Mouse (Mus musculus): ENCODE measurements around the gene Gucd1. TPM values are rescaled to one million over a fixed set of nuclear protein-coding genes. Genes with fewer than 3 reads are reported as not detected.
A peak's percentile ranks its signal among the peaks of the same experiment; 100 is the strongest.
"Not testable (repeated sequence)": the region's sequence is repeated elsewhere in the genome, so short reads cannot be mapped to it uniquely, and the experiment has no call there.

The Gucd1 gene
- polyA plus RNA-seq, 1 experiment from 2014 or later = 23.6 TPM

DNA sequence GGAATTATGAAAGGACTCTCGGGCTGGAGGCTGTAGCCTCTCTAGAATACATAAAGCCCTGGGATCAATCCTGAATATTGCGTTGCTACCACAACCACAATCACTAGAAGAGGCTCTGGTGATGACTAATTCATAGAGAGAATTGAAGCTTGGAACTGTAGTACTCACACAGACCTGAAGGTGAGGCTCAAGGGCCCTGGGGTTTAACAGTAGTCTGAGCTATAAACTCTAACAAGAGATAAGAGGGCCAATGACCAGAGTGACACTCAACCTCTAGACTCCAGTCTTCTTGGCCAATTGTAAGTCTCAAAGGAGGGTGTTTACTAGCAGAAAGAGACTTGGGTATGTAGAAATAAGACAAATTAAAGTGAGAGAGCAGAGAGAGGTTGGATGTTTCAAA is 127.6 kb downstream of the Gucd1 start:
- H3K4me1 ChIP-seq = no peaks in the 10 kb centered on the region
- H3K9ac ChIP-seq = no peak overlapping the region
- no peak overlapping the region for H3K4me2 ChIP-seq
- no peak overlapping the region for H3K4me3 ChIP-seq
- 77% methylated on average over 2 of the region's 2 CpGs for WGBS
- H3K27me3 ChIP-seq = no peaks in the 10 kb centered on the region
- no peak for ATAC-seq (ENCODE audit: borderline replicate concordance, extremely low read depth, low FRiP score, low TSS enrichment)
- H3K9me3 ChIP-seq = no peaks in the 10 kb centered on the region
- H3K27ac ChIP-seq = no peak overlapping the region
- no peaks in the 10 kb centered on the region for H3K36me3 ChIP-seq

DNA sequence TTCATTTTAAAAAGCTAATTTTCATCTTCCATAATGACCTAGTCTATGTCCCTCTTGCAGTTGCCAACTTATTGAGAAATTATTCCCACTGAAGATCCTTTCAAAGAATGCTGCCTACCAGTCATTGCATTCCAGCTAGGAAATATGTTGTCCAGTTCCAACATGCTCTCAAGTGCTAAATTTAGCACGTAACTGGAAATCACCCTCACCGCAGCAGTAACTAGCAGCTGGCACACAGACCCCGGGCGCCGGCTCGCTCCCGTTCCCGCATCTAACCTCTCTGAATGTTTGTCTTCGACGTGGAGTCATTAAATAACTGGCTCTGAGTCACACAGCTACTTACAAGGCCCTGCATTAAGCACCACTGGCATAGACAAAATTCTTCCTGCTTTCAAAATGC is 139.1 kb downstream of the Gucd1 start:
- Histone ChIP-seq H3K27me3 (no peaks in the 10 kb centered on the region), H3K36me3 (no peaks in the 10 kb centered on the region), H3K9me3 (no peaks in the 10 kb centered on the region), H3K4me1 (0 out of 2 replicates have a peak, but pooled peaks cover 3% of the 10 kb centered on the region), H3K9ac (no peak overlapping the region), H3K4me2 (no peak overlapping the region), H3K27ac (no peak overlapping the region), H3K4me3 (no peak overlapping the region)
- ATAC-seq (ENCODE audit: borderline replicate concordance, extremely low read depth, low FRiP score, low TSS enrichment) = no peak
- WGBS = 61% methylated on average over 10 of the region's 10 CpGs

DNA sequence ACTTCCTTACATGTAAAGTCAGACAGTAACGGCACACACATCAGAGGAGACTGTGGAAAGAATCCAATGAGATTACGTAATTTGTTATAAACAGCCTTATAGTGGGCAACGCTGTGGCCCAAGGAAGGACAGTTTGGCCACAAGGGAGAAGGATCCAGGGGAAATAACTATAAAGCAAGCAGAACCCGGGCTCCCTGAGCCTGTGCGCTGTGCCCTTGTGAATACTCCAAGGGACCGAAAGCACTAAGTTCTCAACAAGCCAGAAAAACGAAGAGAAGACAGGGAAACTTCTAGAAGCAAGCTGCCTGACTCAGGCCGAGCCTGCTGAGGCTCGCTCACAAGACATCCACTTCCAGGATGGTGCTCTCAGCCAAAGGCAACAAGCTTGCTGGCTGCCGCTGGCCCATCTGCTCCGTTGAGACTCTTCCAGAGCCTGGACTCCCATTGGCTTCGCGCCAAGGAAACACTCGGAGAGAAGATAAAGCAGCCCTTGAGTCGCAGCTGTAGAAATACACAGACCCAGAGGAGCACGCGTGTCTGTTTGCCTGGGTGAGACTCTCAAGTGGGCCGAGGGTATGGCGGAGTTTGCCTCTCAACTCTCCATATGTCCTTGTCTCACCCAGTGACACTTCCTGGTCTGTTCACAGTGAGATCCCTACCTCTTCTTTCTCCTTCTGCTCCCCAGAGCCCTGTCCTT is 144.0 kb downstream of the Gucd1 start:
- not testable (repeated sequence) for H3K9ac ChIP-seq, H3K4me2 ChIP-seq, H3K36me3 ChIP-seq, H3K9me3 ChIP-seq, H3K4me1 ChIP-seq, H3K27me3 ChIP-seq, H3K4me3 ChIP-seq
- WGBS = 36% methylated on average over 15 of the region's 19 CpGs
- H3K27ac ChIP-seq = peak overlapping the region; percentile 29; the same call in 1 of the 2 replicates
- peak; percentile 91 for ATAC-seq (ENCODE audit: borderline replicate concordance, extremely low read depth, low FRiP score, low TSS enrichment)

DNA sequence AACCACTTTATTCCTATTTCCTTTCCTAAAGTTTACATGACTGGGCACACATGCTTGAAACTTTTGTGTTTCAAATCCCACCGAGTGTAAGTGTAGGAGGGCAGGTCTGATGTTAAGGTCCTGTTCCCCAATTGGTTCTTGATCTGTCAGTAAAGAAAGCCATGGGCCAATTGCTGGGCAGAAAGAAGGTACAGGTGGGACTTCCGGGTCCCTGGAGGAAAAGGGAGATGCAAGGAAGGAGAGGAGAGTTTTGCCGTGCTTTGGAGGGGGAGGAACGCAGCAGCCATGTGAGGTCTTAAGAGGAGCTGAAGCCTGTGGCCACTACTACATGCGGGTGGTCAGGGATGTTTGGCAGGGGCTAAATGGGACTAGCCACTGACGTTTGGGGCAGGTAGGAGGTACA is 152.5 kb downstream of the Gucd1 start:
- ATAC-seq (ENCODE audit: borderline replicate concordance, extremely low read depth, low FRiP score, low TSS enrichment) = no peak
- peaks cover 18% of the 10 kb centered on the region for H3K4me1 ChIP-seq
- H3K4me2 ChIP-seq = peak overlapping the region; percentile 33; the same call in 1 of the 2 replicates
- no peaks in the 10 kb centered on the region for H3K27me3 ChIP-seq
- H3K9me3 ChIP-seq = no peaks in the 10 kb centered on the region
- no peak overlapping the region for H3K27ac ChIP-seq
- H3K36me3 ChIP-seq = no peaks in the 10 kb centered on the region
- no peak overlapping the region for H3K9ac ChIP-seq
- peak overlapping the region; percentile 9; the same call in 1 of the 2 replicates for H3K4me3 ChIP-seq
- 44% methylated on average over 6 of the region's 6 CpGs for WGBS

DNA sequence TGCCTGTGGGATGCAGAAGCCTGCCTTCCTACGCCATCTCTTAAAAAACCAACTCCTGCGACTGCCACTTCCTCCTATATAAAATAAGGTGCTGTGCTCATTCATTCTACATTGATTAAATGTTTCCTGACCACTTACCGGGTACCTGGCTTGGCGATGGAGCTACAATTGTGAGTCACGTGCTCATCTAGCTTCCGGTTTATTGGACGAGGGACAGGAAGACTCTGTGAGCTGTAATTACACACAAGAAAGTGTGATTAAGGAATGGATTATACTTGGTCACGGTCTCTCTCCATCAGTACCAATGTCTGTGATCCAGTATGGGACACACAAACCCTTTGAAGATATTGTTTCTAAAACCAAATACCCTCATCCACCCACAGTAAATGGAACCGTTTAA is 153.0 kb downstream of the Gucd1 start:
- 72% methylated on average over 9 of the region's 9 CpGs for WGBS
- no peak overlapping the region for H3K9ac ChIP-seq
- no peaks in the 10 kb centered on the region for H3K36me3 ChIP-seq
- H3K4me3 ChIP-seq = no peak overlapping the region
- H3K4me2 ChIP-seq = peak overlapping the region; percentile 15; the same call in 1 of the 2 replicates
- no peaks in the 10 kb centered on the region for H3K27me3 ChIP-seq
- ATAC-seq (ENCODE audit: borderline replicate concordance, extremely low read depth, low FRiP score, low TSS enrichment) = no peak
- H3K4me1 ChIP-seq = peaks cover 18% of the 10 kb centered on the region
- peak overlapping the region; percentile 80 for H3K27ac ChIP-seq
- no peaks in the 10 kb centered on the region for H3K9me3 ChIP-seq

DNA sequence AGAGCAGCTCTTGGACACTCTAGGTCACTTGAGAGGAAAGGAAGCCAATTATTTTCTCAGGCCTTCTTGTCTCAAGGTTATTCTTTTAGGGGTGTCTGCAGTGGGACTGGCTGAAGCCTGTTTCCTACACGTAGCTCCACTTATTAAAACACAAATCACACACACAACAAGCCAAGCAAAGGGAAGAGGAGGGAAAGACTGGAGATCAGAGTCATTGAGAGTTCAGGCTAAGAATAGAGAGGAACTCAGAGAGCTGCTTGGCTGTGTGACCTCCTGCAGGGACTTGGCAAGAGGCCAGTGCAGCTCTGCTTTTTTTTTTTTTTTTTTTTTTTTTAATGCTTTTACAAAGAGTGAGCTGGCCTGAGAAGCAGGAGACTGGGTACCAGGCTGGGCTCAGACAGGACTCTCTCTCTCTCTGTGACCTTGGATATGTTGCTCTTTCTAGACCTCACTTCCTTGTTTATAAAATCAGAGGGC is 153.5 kb downstream of the Gucd1 start:
- ATAC-seq (ENCODE audit: borderline replicate concordance, extremely low read depth, low FRiP score, low TSS enrichment) = peak; percentile 91
- not testable (repeated sequence) for H3K9ac ChIP-seq, H3K9me3 ChIP-seq, H3K36me3 ChIP-seq, H3K4me3 ChIP-seq, H3K27me3 ChIP-seq
- Histone ChIP-seq H3K4me2 (peak overlapping the region; percentile 15; the same call in 1 of the 2 replicates), H3K27ac (peak overlapping the region; percentile 80), H3K4me1 (peaks cover 18% of the 10 kb centered on the region)
- 0% methylated on average over 1 of the region's 1 CpGs for WGBS

DNA sequence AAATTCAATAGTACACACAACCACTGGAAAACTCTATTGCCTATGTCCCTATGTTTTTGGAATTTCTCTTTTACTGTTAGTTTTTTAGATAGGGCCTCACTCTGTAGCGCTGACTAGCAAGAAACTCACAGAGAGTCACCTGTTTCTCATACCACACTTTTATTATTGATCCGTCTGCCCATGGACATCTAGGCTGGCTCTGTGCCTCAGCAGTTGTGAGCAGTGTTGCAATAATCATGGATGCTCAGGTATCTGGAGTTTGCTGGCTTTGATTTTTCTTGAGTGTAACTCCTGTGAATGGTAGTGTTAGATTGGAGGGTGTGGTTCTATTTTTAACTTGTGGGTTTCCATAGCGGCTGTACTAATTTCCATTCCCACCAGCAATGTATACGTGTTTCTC is 162.4 kb downstream of the Gucd1 start:
- Histone ChIP-seq H3K4me3 (no peak overlapping the region), H3K9ac (no peak overlapping the region), H3K4me2 (no peak overlapping the region), H3K4me1 (no peaks in the 10 kb centered on the region; the same call in 1 of the 2 replicates), H3K27me3 (no peaks in the 10 kb centered on the region), H3K9me3 (no peaks in the 10 kb centered on the region), H3K36me3 (no peaks in the 10 kb centered on the region), H3K27ac (no peak overlapping the region)
- no peak for ATAC-seq (ENCODE audit: borderline replicate concordance, extremely low read depth, low FRiP score, low TSS enrichment)
- 62% methylated on average over 4 of the region's 4 CpGs for WGBS

DNA sequence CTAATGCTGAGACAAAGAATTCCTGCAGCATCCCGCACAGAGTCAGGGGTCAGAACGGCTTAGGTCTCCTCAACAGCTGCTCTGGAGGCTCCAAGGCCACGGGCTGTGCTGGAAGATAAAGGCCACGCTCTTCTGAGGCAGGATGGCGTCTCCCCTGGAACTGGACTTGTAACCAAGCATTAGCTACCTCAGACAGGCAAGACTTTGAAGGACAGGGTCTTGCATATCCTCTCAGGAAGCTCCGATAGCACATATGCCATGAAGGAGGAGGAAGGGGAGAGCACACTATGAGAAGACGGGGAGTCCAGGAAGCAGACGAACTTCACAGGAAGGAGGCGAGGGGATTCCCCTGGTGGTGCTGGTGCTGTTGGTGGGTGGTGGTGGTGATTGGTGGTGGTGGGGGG is 163.9 kb downstream of the Gucd1 start:
- H3K27me3 ChIP-seq; H3K27ac ChIP-seq; H3K9ac ChIP-seq; H3K4me3 ChIP-seq; H3K4me1 ChIP-seq; H3K4me2 ChIP-seq; ATAC-seq (ENCODE audit: borderline replicate concordance, extremely low read depth, low FRiP score, low TSS enrichment); H3K36me3 ChIP-seq; H3K9me3 ChIP-seq: not testable (repeated sequence)
- 40% methylated on average over 8 of the region's 9 CpGs for WGBS

DNA sequence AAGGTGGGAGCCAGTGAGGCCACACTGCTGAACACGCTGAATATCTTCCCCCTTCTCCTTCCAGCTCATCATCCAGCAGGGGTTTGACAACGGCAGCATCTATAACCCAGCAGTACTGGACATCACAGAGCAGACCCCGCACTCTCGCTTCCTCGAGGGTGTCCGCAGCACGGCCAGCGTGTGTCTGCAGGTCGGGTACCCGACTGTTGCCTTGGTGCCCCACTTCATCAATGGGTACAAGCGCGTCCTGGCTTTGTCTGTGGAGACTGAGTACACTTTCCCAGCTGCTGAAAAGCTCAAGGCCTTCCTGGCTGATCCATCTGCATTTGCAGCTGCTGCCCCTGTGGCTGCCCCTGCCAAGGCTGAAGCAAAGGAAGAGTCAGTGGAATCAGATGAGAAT is 165.2 kb downstream of the Gucd1 start:
- Histone ChIP-seq H3K4me1 (no peaks in the 10 kb centered on the region; the same call in 1 of the 2 replicates), H3K27ac (no peak overlapping the region), H3K9me3 (no peaks in the 10 kb centered on the region), H3K9ac (no peak overlapping the region), H3K36me3 (no peaks in the 10 kb centered on the region), H3K27me3 (no peaks in the 10 kb centered on the region), H3K4me2 (no peak overlapping the region), H3K4me3 (no peak overlapping the region)
- 94% methylated on average over 12 of the region's 12 CpGs for WGBS
- ATAC-seq (ENCODE audit: borderline replicate concordance, extremely low read depth, low FRiP score, low TSS enrichment) = no peak

DNA sequence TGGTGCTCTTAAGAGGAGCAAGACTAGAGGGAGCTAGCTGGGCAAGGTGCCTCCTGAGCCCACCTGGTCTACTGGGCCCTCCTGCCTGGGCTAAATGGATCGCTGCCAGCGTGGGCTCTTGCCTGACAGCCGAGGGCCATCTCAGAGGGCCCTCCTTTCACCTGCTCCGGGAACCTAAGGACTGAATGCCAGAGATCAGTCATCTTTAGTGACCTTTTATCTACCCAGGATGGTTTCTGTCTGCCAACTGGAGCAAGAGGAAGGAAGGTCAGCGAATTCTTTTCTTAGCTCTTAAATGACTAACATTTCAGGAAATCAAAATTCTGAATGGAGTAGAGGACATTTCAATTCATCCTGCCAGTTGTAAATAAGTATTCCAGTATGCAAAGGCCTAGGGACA is 167.2 kb downstream of the Gucd1 start:
- no peak overlapping the region for H3K9ac ChIP-seq
- no peaks in the 10 kb centered on the region for H3K9me3 ChIP-seq
- H3K4me3 ChIP-seq = no peak overlapping the region
- no peaks in the 10 kb centered on the region for H3K36me3 ChIP-seq
- no peaks in the 10 kb centered on the region for H3K4me1 ChIP-seq
- H3K4me2 ChIP-seq = no peak overlapping the region
- H3K27ac ChIP-seq = no peak overlapping the region
- WGBS = 67% methylated on average over 5 of the region's 5 CpGs
- no peaks in the 10 kb centered on the region for H3K27me3 ChIP-seq
- no peak for ATAC-seq (ENCODE audit: borderline replicate concordance, extremely low read depth, low FRiP score, low TSS enrichment)

DNA sequence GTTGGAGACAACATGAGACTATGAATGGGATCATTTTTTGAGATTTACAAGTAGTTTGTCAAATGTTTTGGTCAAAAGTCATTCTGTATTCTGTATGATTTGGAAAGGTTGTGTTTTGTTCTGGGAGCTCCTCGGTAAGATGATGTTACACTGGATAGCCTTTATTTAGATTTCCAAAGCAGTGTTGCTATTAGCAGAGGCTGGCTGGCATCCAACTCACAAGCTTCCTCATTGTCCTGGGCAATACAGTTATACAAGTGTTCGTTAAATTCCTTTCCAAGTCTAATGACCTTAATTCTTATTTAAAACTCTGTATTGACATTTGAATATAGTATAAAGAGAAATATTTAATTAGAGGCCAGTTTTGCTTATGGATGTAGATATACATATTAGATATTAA is 172.5 kb downstream of the Gucd1 start:
- 31% methylated on average over 2 of the region's 2 CpGs for WGBS
- no peaks in the 10 kb centered on the region for H3K27me3 ChIP-seq
- H3K27ac ChIP-seq = no peak overlapping the region
- H3K9ac ChIP-seq = no peak overlapping the region
- no peaks in the 10 kb centered on the region for H3K4me1 ChIP-seq
- H3K36me3 ChIP-seq = no peaks in the 10 kb centered on the region
- ATAC-seq (ENCODE audit: borderline replicate concordance, extremely low read depth, low FRiP score, low TSS enrichment) = no peak
- H3K9me3 ChIP-seq = no peaks in the 10 kb centered on the region
- H3K4me2 ChIP-seq = no peak overlapping the region
- no peak overlapping the region for H3K4me3 ChIP-seq

DNA sequence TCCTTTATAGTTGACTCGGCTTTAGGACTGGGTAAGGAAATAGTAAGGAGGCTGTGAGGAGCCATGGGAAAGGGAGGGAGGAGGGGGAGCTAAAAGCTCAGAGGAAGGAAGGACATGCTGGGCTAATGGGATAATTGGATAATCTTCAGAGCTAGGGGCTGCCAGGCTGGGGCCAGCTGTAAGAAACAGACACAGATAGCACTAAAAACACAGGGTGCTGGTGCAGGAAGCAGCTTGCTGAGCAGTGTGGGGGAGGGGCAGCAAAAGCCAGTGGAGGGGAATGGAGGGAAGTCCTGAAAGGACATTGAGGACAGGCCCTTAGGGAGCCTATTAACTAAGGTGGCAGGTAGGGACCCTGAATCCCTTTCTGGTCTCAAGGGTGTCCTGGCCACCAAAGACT is 173.2 kb downstream of the Gucd1 start:
- H3K9me3 ChIP-seq; H3K4me2 ChIP-seq; H3K27ac ChIP-seq; H3K4me1 ChIP-seq; H3K36me3 ChIP-seq; H3K9ac ChIP-seq; ATAC-seq (ENCODE audit: borderline replicate concordance, extremely low read depth, low FRiP score, low TSS enrichment); H3K27me3 ChIP-seq; H3K4me3 ChIP-seq: not testable (repeated sequence)
- 64% methylated on average over 1 of the region's 1 CpGs for WGBS
